Mouse (Mus musculus) ovary, adult 18-20 months (tissue): ENCODE measurements at regions not wholly inside any gene's neighbourhood (a gene's known extent, or its start where the extent isn't known, plus 50 kb on each side); places are given as distances from the start of the nearest gene placed in this dataset.

Experiments used
- DNase-seq: peaks from one replicate; pipeline ENCODE4 v3.0.0; 2022; ENCODE audit warnings: low spot score, mixed read lengths

DNA sequence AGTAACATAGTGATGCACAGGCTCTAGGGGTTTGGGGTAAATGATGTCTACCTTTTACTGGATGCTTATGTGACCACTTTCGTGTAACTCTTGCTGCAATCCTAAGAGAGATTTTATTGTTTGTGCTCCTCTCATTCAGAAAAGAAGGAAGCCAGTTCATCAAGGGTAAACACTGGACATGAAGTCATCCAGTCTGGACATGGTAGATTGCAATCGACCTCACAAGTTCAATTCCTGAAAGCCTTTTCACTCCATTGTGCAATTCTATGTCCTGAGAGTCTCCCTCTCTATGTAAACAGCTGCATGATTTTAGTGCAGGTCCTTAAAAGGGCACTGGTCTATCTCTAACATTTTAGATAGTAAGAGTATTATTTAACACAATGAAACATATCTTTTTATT, 73.5 kb upstream of the Gm16223 start:
- DNase-seq, result no peak

- DNase-seq, result no peak
Observed at GRCm38 (mm10) chr5:41983556-41983955, 84.2 kb upstream of the Gm16223 start.

- no peak for DNase-seq
Observed at GRCm38 (mm10) chr5:41975535-41975934, 92.2 kb upstream of the Gm16223 start.

DNA sequence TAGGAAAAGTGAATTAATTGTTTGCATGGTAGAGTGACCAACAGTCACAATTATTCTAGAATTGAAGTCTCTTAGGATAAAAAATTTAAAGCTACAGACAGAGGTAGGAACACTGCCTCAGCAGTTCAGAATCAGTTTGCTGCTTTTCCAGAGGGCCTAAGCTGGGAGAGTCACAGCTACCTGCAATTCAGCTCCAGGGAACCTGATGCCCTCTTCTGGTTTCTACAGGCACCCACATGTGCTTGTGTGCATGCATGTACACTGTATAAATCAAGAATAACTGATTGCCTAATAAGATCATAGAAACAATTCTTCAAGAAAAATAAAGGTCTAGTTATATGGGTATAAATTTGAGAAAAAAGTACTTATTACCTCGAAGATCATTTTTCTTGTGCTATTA, 96.6 kb upstream of the Gm16223 start:
- DNase-seq, result no peak

- DNase-seq, result no peak
Observed at GRCm38 (mm10) chr5:41966958-41967357, 100.8 kb upstream of the Gm16223 start.

DNA sequence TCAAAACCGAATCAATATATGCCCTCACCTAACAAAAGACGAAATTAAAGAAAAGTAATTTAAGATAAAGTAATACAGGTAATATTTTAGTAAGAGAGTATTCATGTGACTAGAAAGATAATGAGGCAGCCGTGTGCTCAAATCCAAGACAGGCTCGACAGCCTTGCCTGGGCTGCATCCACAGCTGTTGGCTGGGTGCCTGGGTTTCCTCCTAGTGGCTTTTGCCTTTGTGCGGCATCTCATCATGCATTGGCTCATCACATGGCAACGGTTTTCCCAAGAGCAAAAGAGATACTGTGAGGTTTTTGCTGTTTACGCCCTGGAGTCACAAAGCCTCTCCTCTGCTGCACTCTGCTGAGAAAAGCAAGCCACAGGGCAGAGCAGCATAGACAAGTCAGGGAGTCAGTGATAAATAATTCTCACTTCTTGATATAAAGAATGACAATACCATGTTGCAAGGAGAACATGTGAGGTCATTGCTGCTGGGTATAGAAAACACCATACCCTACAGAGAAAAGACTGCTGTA, 103.1 kb upstream of the Bod1l start:
- peak; percentile 3 for DNase-seq

GRCm38 (mm10) chr5:41943399-41943798, 99.3 kb upstream of the Bod1l start:
- no peak for DNase-seq

DNA sequence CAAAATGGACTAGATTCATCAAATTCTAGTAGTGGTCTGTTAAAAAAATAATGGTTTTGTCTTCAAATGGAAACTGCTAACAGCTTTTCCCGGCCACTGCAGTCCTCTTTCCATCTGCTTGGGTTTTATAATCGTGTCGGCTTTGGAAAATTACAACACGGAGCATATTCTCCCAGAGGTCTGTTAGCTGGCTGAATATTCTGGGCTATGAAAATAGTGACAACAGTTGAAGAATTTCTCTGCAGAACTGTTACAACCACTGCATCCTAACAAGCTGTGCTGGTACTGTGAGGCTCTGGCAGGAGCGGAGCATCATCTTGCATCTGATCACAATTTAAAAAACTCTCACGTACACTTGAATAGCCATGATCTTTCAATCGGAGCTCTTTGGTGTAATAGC, 98.0 kb upstream of the Bod1l start:
- DNase-seq, result no peak

DNA sequence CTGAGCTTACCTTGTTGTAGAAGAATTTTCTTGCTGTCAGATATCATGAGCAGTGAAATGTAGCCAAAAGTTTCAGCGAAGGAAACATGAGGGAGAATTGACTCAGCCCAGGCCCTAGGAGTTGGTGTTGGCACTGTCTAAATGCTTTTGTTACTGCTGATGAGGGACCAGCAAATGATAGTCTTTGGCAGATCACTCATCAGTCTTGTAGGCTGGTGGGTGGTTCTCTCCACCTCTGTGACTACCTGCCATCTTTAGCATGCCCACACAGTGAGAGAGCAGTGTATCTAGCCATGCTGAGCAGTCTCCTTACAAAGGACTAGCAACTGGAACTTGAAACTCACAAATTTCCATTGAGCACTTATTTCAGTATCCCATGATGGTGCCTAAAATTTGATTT, 97.1 kb upstream of the Bod1l start:
- no peak for DNase-seq

DNA sequence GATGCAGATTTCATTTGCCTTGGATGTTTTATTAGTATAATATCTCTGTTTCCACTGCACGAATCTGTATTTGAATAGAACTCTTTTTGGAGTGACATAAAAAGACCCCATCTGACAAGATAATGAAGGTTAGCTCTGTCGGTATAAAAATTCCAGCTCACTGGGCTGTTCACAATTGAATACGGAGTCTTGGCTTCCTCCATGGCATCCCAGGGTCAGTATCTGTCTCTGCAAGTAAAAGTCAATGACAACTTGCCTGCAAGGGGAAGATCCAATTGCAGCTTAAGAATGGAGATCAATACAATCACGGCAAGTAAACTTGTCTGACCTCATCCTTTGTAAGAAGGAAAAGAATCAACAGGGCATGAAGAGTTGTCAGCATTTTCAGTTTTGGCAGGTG, 95.6 kb upstream of the Bod1l start:
- DNase-seq, result no peak

- DNase-seq, result no peak
Observed at GRCm38 (mm10) chr5:41910053-41910452, 65.9 kb upstream of the Bod1l start.

- DNase-seq, result no peak
Observed at GRCm38 (mm10) chr5:41907749-41908148, 63.6 kb upstream of the Bod1l start.

- DNase-seq, result peak; percentile 51
Observed at GRCm38 (mm10) chr5:41904512-41904911, 60.4 kb upstream of the Bod1l start.

DNA sequence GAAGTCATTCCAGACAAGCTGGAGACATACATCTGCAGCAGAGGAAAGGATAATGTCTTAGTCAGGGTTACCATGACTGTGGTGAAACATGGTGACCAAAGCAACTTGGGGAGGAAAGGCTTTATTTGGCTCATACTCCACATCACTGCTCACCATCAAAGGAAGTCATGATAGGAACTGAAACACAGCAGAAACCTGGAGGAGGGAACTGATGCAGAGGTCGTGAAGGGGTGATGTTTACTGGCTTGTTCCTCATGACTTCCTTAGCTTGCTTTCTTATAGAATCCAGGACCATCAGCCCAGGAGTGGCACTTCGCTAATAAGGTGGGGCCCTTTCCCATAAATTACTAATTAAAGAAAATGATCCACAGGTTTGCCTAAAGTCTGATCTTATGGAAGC, 55.1 kb upstream of the Bod1l start:
- no peak for DNase-seq

DNA sequence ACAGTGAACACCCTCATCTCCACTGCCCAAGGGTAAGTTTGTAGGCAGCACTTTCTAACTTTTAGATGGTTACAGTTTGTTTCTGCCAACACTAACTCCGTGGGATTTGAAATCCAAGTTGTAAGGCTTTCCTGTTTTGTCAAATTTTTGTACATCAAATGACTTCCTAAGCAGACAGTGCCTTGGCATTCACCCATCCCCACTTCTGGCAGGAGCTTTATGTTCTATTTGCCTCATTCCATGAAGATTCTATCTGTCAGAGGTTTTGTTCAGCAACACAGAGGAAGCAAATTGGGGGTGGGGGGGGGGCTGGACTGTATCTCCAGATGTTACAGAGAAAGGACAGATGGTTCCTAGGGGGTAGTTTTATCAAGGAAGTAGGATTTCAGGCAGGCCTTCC, 54.6 kb upstream of the Bod1l start:
- DNase-seq, result no peak
